Mouse (Mus musculus): Measurements from ENCODE around the gene Serpine1. TPM values are rescaled to one million over a fixed set of nuclear protein-coding genes. Genes with fewer than 3 reads are reported as not detected.
A peak's percentile ranks its signal among the peaks of the same experiment; 100 is the strongest.

Serpine1 gene
- total RNA-seq, 4 experiments from 2014 or later: 0.77 to 3.0 (median 1.8) TPM

GRCm38 (mm10) chr5:137061809-137062481 lies 10.1 kb downstream of the Serpine1 start:
- DNase-seq (ENCODE audit: low spot score in 2 of 2): no peak

- DNase-seq (ENCODE audit: low spot score in 2 of 2): no peak
These were observed 17.2 kb downstream of the Serpine1 start for GRCm38 (mm10) chr5:137054873-137055272.

DNA sequence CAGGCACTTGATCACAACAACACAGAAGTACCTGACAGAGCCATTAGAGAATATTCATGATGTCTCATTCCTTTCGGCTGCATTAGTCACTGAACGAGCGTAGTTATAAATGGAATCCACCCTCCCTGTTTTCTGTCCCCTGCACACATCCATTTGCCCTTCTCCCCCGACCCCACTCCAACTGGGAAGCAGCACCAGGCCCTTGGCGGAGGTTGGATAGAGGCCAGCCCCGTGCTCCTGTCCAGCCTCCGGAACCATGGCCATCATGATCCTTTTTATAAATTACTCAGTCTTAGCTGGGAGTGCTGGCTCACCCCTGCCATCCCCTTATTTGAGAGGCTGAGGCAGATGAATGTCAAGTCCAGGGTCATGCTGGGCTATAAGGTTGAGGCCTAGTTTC lies 17.8 kb downstream of the Serpine1 start:
- no peak for DNase-seq (ENCODE audit: low spot score in 2 of 2)

- peak; percentile 65 to 71 for DNase-seq (ENCODE audit: low spot score in 2 of 2)
These were observed 20.1 kb downstream of the Serpine1 start for GRCm38 (mm10) chr5:137051914-137052505.

GRCm38 (mm10) chr5:137051125-137051524 lies 20.9 kb downstream of the Serpine1 start:
- no peak for DNase-seq (ENCODE audit: low spot score in 2 of 2)

DNA sequence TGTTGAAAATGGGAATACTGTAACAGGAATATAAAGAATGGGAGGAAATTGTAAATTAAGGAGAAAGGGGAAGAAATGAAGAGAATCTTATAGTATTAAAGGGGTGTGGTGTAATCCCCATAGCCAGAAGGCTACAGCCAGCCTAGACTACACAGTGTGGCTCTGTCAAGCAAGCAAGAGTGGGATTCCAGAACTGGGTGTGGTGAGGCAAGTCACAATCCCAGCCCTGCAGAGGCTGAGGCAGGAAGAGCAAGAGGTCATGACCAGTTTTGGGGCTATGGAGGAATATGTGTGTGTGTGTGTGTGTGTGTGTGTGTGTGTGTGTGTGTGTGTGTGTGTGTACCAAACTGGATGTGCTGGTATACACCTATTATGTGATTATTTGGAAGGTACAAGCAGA lies 25.1 kb downstream of the Serpine1 start:
- DNase-seq (ENCODE audit: low spot score in 2 of 2): no peak

- DNase-seq (ENCODE audit: low spot score in 2 of 2): no peak
These were observed 25.7 kb downstream of the Serpine1 start for GRCm38 (mm10) chr5:137046324-137046718.

- peak; percentile 97 to 98 for DNase-seq (ENCODE audit: low spot score in 2 of 2)
These were observed 26.4 kb downstream of the Serpine1 start, which contains the start of gene Ap1s1 for GRCm38 (mm10) chr5:137045402-137046323. Gene Ap1s1 (minus strand): TSS chr5:137046135.

- DNase-seq (ENCODE audit: low spot score in 2 of 2): no peak
These were observed 28.1 kb downstream of the Serpine1 start for GRCm38 (mm10) chr5:137043997-137044396.

DNA sequence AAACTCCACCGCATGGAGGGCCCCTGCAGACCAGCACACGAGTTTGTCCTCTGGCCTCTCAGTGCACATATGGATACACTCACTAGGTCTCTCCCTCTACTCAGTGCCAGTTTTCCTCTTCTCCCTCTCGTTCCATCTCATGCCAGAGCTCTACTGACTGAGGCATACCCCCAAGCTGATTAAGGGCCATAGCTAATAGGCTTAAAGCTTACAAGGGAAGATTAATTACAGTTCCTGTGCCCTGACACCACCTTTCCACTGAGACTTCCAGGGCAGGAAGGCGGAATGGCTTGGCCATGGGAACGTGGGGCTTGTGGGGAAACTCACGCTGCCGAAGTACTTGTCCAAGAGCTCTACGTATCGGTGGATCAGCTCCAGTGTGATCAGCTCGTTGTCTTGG lies 30.6 kb downstream of the Serpine1 start:
- DNase-seq (ENCODE audit: low spot score in 2 of 2): no peak

DNA sequence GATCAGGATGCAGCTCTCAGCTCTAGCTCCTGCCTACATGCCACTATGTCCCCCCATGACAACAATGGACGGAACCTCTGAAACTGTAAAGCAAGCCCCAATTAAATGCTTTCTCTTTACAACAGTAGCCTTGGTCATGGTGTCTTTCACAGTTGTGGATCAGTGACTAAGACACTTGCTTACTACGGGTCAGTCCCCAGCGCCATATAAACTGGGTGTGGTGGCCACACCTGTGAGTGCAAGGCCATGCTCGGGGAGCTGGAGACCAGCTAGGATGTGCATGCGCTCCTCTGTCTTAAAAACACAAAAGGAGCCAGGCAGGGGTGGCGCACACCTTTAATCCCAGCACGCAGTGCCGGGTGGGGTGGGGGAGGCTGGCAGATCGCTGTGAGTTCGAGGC lies 32.6 kb downstream of the Serpine1 start:
- DNase-seq (ENCODE audit: low spot score in 2 of 2): no peak

GRCm38 (mm10) chr5:137036211-137036610 lies 35.9 kb downstream of the Serpine1 start:
- DNase-seq (ENCODE audit: low spot score in 2 of 2): no peak

DNA sequence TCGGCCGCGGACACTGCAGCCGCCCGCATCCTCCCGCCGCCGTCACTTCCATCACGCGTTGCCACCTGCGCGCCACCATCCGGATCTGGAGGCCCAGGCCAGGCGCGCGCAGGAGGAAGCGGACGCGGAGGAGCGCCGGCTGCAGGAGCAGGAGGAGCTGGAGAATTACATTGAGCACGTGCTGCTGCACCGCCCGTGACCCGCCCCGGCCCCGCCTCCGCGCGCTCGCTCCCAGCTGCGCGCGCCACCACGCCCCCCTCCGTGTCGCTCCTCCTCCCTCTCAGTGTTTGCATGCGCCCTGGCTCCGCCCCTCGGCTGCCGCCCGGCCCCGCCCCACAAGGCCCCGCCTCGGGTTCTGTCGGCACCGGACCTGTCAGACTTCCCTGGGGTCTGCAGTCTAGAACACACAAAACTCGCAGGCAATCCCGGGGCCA lies 39.4 kb downstream of the Serpine1 start:
- peak; percentile 65 to 74 for DNase-seq (ENCODE audit: low spot score in 2 of 2)

DNA sequence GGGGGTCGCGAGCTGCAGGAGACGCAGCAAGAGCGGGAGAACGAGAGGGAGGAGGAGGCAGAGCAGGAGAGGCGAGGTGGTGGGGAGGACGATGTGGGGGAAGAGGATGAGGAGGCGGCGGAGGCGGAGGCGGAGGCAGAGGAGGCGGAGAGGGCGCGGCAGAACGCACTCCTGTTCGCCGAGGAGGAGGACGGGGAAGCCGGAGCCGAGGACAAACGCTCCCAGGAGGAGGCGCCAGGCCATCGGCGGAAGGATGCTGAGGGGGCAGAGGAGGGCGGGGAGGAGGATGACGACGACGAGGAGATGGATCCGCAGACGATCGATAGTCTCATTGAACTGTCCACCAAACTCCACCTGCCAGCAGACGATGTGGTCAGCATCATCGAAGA lies 40.0 kb downstream of the Serpine1 start:
- DNase-seq (ENCODE audit: low spot score in 2 of 2): peak in 1 of 2 experiments; percentile 60

GRCm38 (mm10) chr5:137031076-137032032 lies 40.7 kb downstream of the Serpine1 start:
- no peak for DNase-seq (ENCODE audit: low spot score in 2 of 2)

DNA sequence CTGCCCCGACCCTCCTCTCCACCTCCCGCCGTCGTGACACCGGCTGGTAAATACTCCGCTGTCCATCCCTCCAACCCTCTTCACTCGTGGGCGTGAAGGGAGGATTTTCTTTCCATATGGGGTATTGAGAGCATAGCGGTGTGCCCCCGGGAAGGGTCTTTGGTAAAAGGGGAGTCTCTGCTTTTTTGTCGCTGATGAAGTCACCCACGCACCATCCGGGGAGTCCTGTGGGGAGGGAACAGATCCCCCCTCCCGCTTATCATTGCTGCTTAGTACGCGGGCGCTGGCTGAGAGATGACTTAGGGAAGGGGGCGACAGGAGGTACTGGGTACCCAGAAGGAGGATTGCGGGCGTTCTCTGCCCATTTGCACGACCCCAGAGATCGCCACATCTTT lies 41.7 kb downstream of the Serpine1 start:
- peak in 1 of 2 experiments; percentile 48 for DNase-seq (ENCODE audit: low spot score in 2 of 2)

- DNase-seq (ENCODE audit: low spot score in 2 of 2): peak; percentile 92
These were observed 42.2 kb downstream of the Serpine1 start for GRCm38 (mm10) chr5:137029643-137030415.

GRCm38 (mm10) chr5:137029273-137029585 lies 42.8 kb downstream of the Serpine1 start:
- DNase-seq (ENCODE audit: low spot score in 2 of 2): no peak

GRCm38 (mm10) chr5:137028561-137029272 lies 43.4 kb downstream of the Serpine1 start:
- DNase-seq (ENCODE audit: low spot score in 2 of 2): no peak

GRCm38 (mm10) chr5:137026092-137026491 lies 46.0 kb downstream of the Serpine1 start, which contains the start of gene Vgf:
Gene Vgf (plus strand): TSS chr5:137026392.
- no peak for DNase-seq (ENCODE audit: low spot score in 2 of 2)
